Mouse (Mus musculus): ENCODE measurements around the gene Polr2f.

GRCm38 (mm10) chr15:79108421-79109320, 32.1 kb upstream of the Polr2f start, which contains the start of gene Micall1:
- TF ChIP-seq CTCF (IDR thresholded peaks at IDR 0.05; ENCODE audit: low read depth) (no peak), EP300 (optimal IDR thresholded peaks at IDR 0.05) (no peak)

Data from stomach, postnatal 0 days (tissue).